In genomic region chr8:70417914-70418313, GRCm38 (mm10) we compare ENCODE assay signal across 10 mouse cellular contexts. TPM values are rescaled to one million over a fixed set of nuclear protein-coding genes. Genes with fewer than 3 reads are reported as not detected.
DNase-seq lines count a peak whose midpoint lies in the region; ATAC-seq and TF ChIP-seq lines count a peak whose summit lies in the region.
"Had no signal": no experiment of that assay in that cellular context is flagged by ENCODE, and none has a peak within 500 bp of the region (broad histone marks: within the 10 kb centered on the region; RNA-seq: fewer than 3 reads in every experiment).

No protein-coding gene starts in this region.

- H3K27ac ChIP-seq in forebrain, postnatal 0 days (ENCODE audit: low read depth, low read length) = no peak overlapping the region
- H3K27ac ChIP-seq in forebrain, embryonic 16.5 days (ENCODE audit: low read length) = no peak overlapping the region
- H3K27ac ChIP-seq in stomach, postnatal 0 days (replicated peaks) = no peak overlapping the region
- H3K27ac ChIP-seq: neural tube, embryonic 13.5 days had no signal

- 34% methylated on average over 10 of the region's 10 CpGs for WGBS in forebrain, postnatal 0 days
- WGBS in forebrain, embryonic 16.5 days = 37% methylated on average over 10 of the region's 10 CpGs
- WGBS in stomach, postnatal 0 days = 39% methylated on average over 10 of the region's 10 CpGs

- no peak overlapping the region for H3K4me3 ChIP-seq in forebrain, postnatal 0 days (ENCODE audit: low read depth, low read length)
- H3K4me3 ChIP-seq in forebrain, embryonic 16.5 days (replicated peaks; ENCODE audit: low read length) = no peak overlapping the region
- H3K4me3 ChIP-seq in stomach, postnatal 0 days (ENCODE audit: low read depth, low read length) = no peak overlapping the region
- H3K4me3 ChIP-seq: neural tube, embryonic 13.5 days had no signal

- no peaks in the 10 kb centered on the region for H3K4me1 ChIP-seq in forebrain, postnatal 0 days (ENCODE audit: insufficient read depth)
- peaks cover 23% of the 10 kb centered on the region for H3K4me1 ChIP-seq in forebrain, embryonic 16.5 days (replicated peaks; ENCODE audit: control insufficient read depth, insufficient read depth, low read length)
- peaks cover 4% of the 10 kb centered on the region; the same call in 1 of the 2 replicates for H3K4me1 ChIP-seq in stomach, postnatal 0 days (replicated peaks; ENCODE audit: control insufficient read depth, insufficient read depth)

- no peaks in the 10 kb centered on the region; the same call in 1 of the 2 replicates for H3K36me3 ChIP-seq in forebrain, postnatal 0 days (ENCODE audit: insufficient read depth)
- H3K36me3 ChIP-seq in forebrain, embryonic 16.5 days (ENCODE audit: control insufficient read depth, insufficient read depth) = no peaks in the 10 kb centered on the region
- 0 out of 2 replicates have a peak, but pooled peaks cover 2% of the 10 kb centered on the region for H3K36me3 ChIP-seq in stomach, postnatal 0 days (ENCODE audit: control insufficient read depth, insufficient read depth, low read length)

- DNase-seq in forebrain, postnatal 0 days = no peak
- peak; percentile 22 for DNase-seq in retina, postnatal 1 day
- DNase-seq in retina, embryonic 14.5 days (ENCODE audit: low spot score) = no peak
- peak; percentile 84 to 88 for DNase-seq in left cerebral cortex, adult 9 months (ENCODE audit: low spot score in 2 of 2)
- DNase-seq in stomach, postnatal 0 days (ENCODE audit: low spot score) = no peak
- DNase-seq in c-Kit-positive CD71-positive TER-119-positive erythroid progenitor cells, embryonic 14.5 days (ENCODE audit: low spot score) = no peak

- ATAC-seq in forebrain, postnatal 0 days = peak; percentile 32; the same call in 1 of the 2 replicates
- ATAC-seq in forebrain, embryonic 16.5 days = no peak
- ATAC-seq in stomach, postnatal 0 days (ENCODE audit: low FRiP score, low TSS enrichment) = no peak
- ATAC-seq in megakaryocyte, adult 5-6 weeks (ENCODE audit: poor library complexity, severe bottlenecking) = no peak

- H3K27me3 ChIP-seq in forebrain, postnatal 0 days (ENCODE audit: insufficient read depth, low read length) = no peaks in the 10 kb centered on the region
- H3K27me3 ChIP-seq in forebrain, embryonic 16.5 days (replicated peaks; ENCODE audit: control insufficient read depth, insufficient read depth, low read length) = no peaks in the 10 kb centered on the region
- no peaks in the 10 kb centered on the region for H3K27me3 ChIP-seq in stomach, postnatal 0 days (ENCODE audit: control insufficient read depth, insufficient read depth, low read length)
- H3K27me3 ChIP-seq: CH12.LX; neural tube, embryonic 13.5 days had no signal

- no peak overlapping the region for H3K4me2 ChIP-seq in forebrain, postnatal 0 days (ENCODE audit: low read depth)
- no peak overlapping the region for H3K4me2 ChIP-seq in forebrain, embryonic 16.5 days (ENCODE audit: low read length)
- no peak overlapping the region for H3K4me2 ChIP-seq in stomach, postnatal 0 days (replicated peaks; ENCODE audit: low read depth)
- H3K4me2 ChIP-seq: neural tube, embryonic 13.5 days had no signal

- no peaks in the 10 kb centered on the region for H3K9me3 ChIP-seq in forebrain, postnatal 0 days (ENCODE audit: low read length)
- no peaks in the 10 kb centered on the region for H3K9me3 ChIP-seq in forebrain, embryonic 16.5 days (ENCODE audit: control insufficient read depth, low read length)
- H3K9me3 ChIP-seq in stomach, postnatal 0 days (ENCODE audit: control insufficient read depth, low read length) = no peaks in the 10 kb centered on the region
- H3K9me3 ChIP-seq: neural tube, embryonic 13.5 days had no signal

- TF ChIP-seq CTCF in forebrain, postnatal 0 days (IDR thresholded peaks at IDR 0.05; ENCODE audit: low read depth) = peak; percentile 28; the same call in 1 of the 2 replicates
- TF ChIP-seq CTCF in stomach, postnatal 0 days (IDR thresholded peaks at IDR 0.05; ENCODE audit: low read depth) = peak; percentile 19; the same call in 1 of the 2 replicates

- no peak overlapping the region for H3K9ac ChIP-seq in forebrain, postnatal 0 days
- H3K9ac ChIP-seq in forebrain, embryonic 16.5 days (replicated peaks; ENCODE audit: low read depth, low read length) = no peak overlapping the region
- peak overlapping the region; percentile 27; the same call in 1 of the 2 replicates for H3K9ac ChIP-seq in stomach, postnatal 0 days (ENCODE audit: low read length)

- no peak for TF ChIP-seq EP300 in stomach, postnatal 0 days (optimal IDR thresholded peaks at IDR 0.05)

RNA-seq across cellular contexts. Expression of gene Crtc1, which starts 21.5 kb away (rescaled TPM):
- total RNA-seq in forebrain, postnatal 0 days (2014; rRNA removed) = 41.2 and 51.7 TPM in 2 replicates
- polyA plus RNA-seq in forebrain, postnatal 0 days (2015; fragmentation: Nextera tagmentation; extraction: Ambion mirVana) = 43.8 and 52.9 TPM in 2 replicates
- 41.1 and 51.0 TPM in 2 replicates for polyA plus RNA-seq in forebrain, embryonic 16.5 days (2015; fragmentation: Nextera tagmentation; extraction: Ambion mirVana)
- 8.0 and 8.4 TPM in 2 replicates for polyA plus RNA-seq in stomach, postnatal 0 days (2015; fragmentation: Nextera tagmentation; extraction: Ambion mirVana)
- total RNA-seq in megakaryocyte, adult 5-6 weeks (2015) = 2.7 and 3.9 TPM in 2 replicates
- total RNA-seq in megakaryocyte, adult 5-6 weeks (2017) = 2.2 TPM in 2 replicates

RNA-seq across cellular contexts. Expression of gene Comp, which starts 44.6 kb away (rescaled TPM):
- total RNA-seq in forebrain, postnatal 0 days (2014; rRNA removed) = 0.81 TPM in 1 of 2 replicates, not detected in the other
- polyA plus RNA-seq in forebrain, postnatal 0 days (2015; fragmentation: Nextera tagmentation; extraction: Ambion mirVana) = 0.05 and 0.29 TPM in 2 replicates
- 0.51 and 0.75 TPM in 2 replicates for polyA plus RNA-seq in forebrain, embryonic 16.5 days (2015; fragmentation: Nextera tagmentation; extraction: Ambion mirVana)
- 0.15 and 0.42 TPM in 2 replicates for polyA plus RNA-seq in stomach, postnatal 0 days (2015; fragmentation: Nextera tagmentation; extraction: Ambion mirVana)
- not detected in 2 replicates for total RNA-seq in megakaryocyte, adult 5-6 weeks (2015)
- 0.12 TPM in 1 of 2 replicates, not detected in the other for total RNA-seq in megakaryocyte, adult 5-6 weeks (2017)

RNA-seq across cellular contexts. Expression of gene Klhl26, which starts 58.9 kb away (rescaled TPM):
- total RNA-seq in forebrain, postnatal 0 days (2014; rRNA removed) = 29.9 and 34.8 TPM in 2 replicates
- 30.8 and 35.3 TPM in 2 replicates for polyA plus RNA-seq in forebrain, postnatal 0 days (2015; fragmentation: Nextera tagmentation; extraction: Ambion mirVana)
- polyA plus RNA-seq in forebrain, embryonic 16.5 days (2015; fragmentation: Nextera tagmentation; extraction: Ambion mirVana) = 23.1 and 26.2 TPM in 2 replicates
- 10.4 and 12.4 TPM in 2 replicates for polyA plus RNA-seq in stomach, postnatal 0 days (2015; fragmentation: Nextera tagmentation; extraction: Ambion mirVana)
- total RNA-seq in megakaryocyte, adult 5-6 weeks (2015) = 1.6 and 2.4 TPM in 2 replicates
- 3.6 and 5.4 TPM in 2 replicates for total RNA-seq in megakaryocyte, adult 5-6 weeks (2017)

Comparison
In these comparisons a context has a peak if more than half of its experiments do, and no peak if none do; other contexts are left out.
1. DNase-seq: peak in retina, postnatal 1 day (single experiment) and left cerebral cortex, adult 9 months (2 of 2); none in forebrain, postnatal 0 days (single experiment), retina, embryonic 14.5 days (single experiment), stomach, postnatal 0 days (single experiment) and c-Kit-positive CD71-positive TER-119-positive erythroid progenitor cells, embryonic 14.5 days (single experiment).